Mouse (Mus musculus) limb, embryonic 15.5 days (tissue): ENCODE results near the gene Alms1. TPM values are rescaled to one million over a fixed set of nuclear protein-coding genes. Genes with fewer than 3 reads are reported as not detected.

Experiments used
- microRNA-seq: library from miRNA; unstranded; fragments of <30 nt; microRNA quantifications from one replicate; pipeline ENCODE4, GENCODE M21; 2016
- polyA plus RNA-seq: library from polyadenylated mRNA; unstranded; fragments of >200 nt; fragmentation: Nextera tagmentation; extraction: Ambion mirVana; gene quantifications from 2 replicates; pipeline ENCODE4 v1.2.1, GENCODE M21; 2015

Gene Alms1
- polyA plus RNA-seq, 1 experiment from 2014 or later = 4.3 TPM

Small RNAs within 50 kb of the gene (microRNA-seq; reads per million reads assigned to microRNA genes)
- gene Gm27317 = not detected

Other genes with a start within 250 kb of the Alms1 start
- 21.7 and 24.8 TPM in 2 replicates for gene Rab11fip5, start 212.9 kb upstream of the Alms1 start, polyA plus RNA-seq
- not detected in 2 replicates for gene Noto, start 163.6 kb upstream of the Alms1 start, polyA plus RNA-seq
- gene Smyd5, start 155.5 kb upstream of the Alms1 start, polyA plus RNA-seq = 48.8 and 50.3 TPM in 2 replicates
- gene Cct7, start 136.0 kb upstream of the Alms1 start, polyA plus RNA-seq = 407 and 425 TPM in 2 replicates
- 37.2 and 38.3 TPM in 2 replicates for gene Pradc1, start 135.6 kb upstream of the Alms1 start, polyA plus RNA-seq
- 0.29 and 0.30 TPM in 2 replicates for gene Fbxo41, start 84.5 kb upstream of the Alms1 start, polyA plus RNA-seq
- not detected in 2 replicates for gene Egr4, start 73.9 kb upstream of the Alms1 start, polyA plus RNA-seq
- gene Nat8f7, start 125.7 kb downstream of the Alms1 start, polyA plus RNA-seq = not detected in 2 replicates
- gene Nat8f3, start 178.2 kb downstream of the Alms1 start, polyA plus RNA-seq = not detected in 2 replicates
- not detected in 2 replicates for gene Nat8f6, start 233.4 kb downstream of the Alms1 start, polyA plus RNA-seq
- gene Nat8f5, start 233.4 kb downstream of the Alms1 start, polyA plus RNA-seq = not detected in 2 replicates
- 0.13 TPM in 1 of 2 replicates, not detected in the other for gene Nat8, start 244.6 kb downstream of the Alms1 start, polyA plus RNA-seq